Mouse (Mus musculus): ENCODE results near the gene Gm33815. TPM values are rescaled to one million over a fixed set of nuclear protein-coding genes. Genes with fewer than 3 reads are reported as not detected.
"Not testable (repeated sequence)": the region's sequence is repeated elsewhere in the genome, so short reads cannot be mapped to it uniquely, and the experiment has no call there.

Gm33815 gene
- not detected in 2 replicates for polyA plus RNA-seq (2015; fragmentation: Nextera tagmentation; extraction: Ambion mirVana)

GRCm38 (mm10) chrY:69320832-69321231, at the start of gene Gm33815:
Gene Gm33815, plus strand, starts transcription at chrY:69321132.
- WGBS: no CpG with 5 or more reads among the region's 1 CpGs
- not testable (repeated sequence) for H3K9ac ChIP-seq (ENCODE audit: low read depth, low read length); ATAC-seq; H3K4me1 ChIP-seq (ENCODE audit: control insufficient read depth, insufficient read depth, low read length); H3K36me3 ChIP-seq (ENCODE audit: control insufficient read depth, insufficient read depth, low read length); H3K27ac ChIP-seq (ENCODE audit: low read length); H3K9me3 ChIP-seq (ENCODE audit: control insufficient read depth, low read length); H3K4me3 ChIP-seq (ENCODE audit: low read length); H3K4me2 ChIP-seq (ENCODE audit: low read depth, low read length); H3K27me3 ChIP-seq (replicated peaks; ENCODE audit: control insufficient read depth, insufficient read depth, low read length)

All from intestine, embryonic 16.5 days (tissue).